Mouse (Mus musculus): ENCODE measurements around the gene Gabra1. TPM values are rescaled to one million over a fixed set of nuclear protein-coding genes. Genes with fewer than 3 reads are reported as not detected.

Gabra1 gene
- polyA plus RNA-seq (2015; fragmentation: Nextera tagmentation; extraction: Ambion mirVana), result 3.4 and 3.6 TPM in 2 replicates

GRCm38 (mm10) chr11:42182825-42183152 lies at the start of gene Gabra1:
Gabra1 (minus strand) TSS chr11:42182930.
- H3K9me3 ChIP-seq (replicated peaks; ENCODE audit: control insufficient read depth, low read length), result no peaks in the 10 kb centered on the region
- peak within 1 kb of the TSS; percentile 84 for H3K4me2 ChIP-seq (ENCODE audit: low read depth, low read length)
- no peaks in the 10 kb centered on the region for H3K36me3 ChIP-seq (ENCODE audit: control insufficient read depth, insufficient read depth, low read length)
- H3K27me3 ChIP-seq (ENCODE audit: control insufficient read depth, insufficient read depth, low read length), result no peaks in the 10 kb centered on the region
- H3K27ac ChIP-seq (ENCODE audit: low read length), result no peak within 1 kb of the TSS
- H3K9ac ChIP-seq (ENCODE audit: low read length), result peak within 1 kb of the TSS; percentile 71
- H3K4me1 ChIP-seq (ENCODE audit: control insufficient read depth, insufficient read depth, low read length), result no peaks in the 10 kb centered on the region
- peak within 1 kb of the TSS; percentile 62 for H3K4me3 ChIP-seq (replicated peaks; ENCODE audit: low read length)
- ATAC-seq (ENCODE audit: insufficient read depth, low FRiP score), result no peak
- under 1% methylated on average over 13 of the region's 13 CpGs for WGBS

DNA sequence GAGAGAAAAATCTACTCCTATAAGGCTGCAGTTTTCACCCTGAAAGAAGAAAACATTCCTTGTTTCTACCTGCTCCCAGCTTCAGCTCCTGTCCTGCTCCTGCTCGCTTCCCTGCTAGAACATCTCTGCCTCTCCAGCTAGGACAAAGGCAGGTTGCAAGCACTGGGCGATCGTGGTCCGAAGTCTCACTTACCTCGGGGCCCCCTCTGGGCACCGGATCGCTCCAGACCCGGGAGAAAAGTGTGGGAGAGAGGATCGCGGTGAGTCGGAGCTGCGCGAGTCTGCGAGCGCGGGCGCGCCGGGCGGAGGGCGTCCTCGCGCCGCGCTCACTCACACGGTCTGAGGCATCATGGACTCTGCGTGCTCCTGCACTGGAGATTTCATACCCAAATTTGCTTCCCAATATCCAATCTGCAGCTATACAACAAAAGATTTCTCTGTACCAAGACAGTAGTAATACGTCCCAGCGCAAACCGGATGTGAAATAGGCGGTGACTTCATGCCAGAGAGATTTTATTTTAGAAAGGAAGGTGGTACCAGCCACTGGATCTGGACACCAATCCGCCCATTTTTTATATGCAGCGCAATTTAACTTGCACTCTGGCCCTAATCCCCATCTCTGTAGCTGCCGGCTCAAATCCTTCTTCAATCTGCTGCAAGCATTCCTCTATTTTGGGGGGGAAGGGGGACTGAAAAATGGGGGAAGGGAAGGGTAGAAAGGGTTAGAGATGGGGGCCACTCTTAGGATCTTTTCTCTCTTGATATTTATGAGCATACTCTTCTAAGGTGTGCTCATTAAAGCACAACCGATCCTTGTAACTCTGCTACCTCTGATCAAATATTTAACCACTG lies 531 bp downstream of the Gabra1 start:
- ATAC-seq (ENCODE audit: insufficient read depth, low FRiP score), result peak; percentile 72
- no peak overlapping the region for H3K27ac ChIP-seq (ENCODE audit: low read length)
- H3K9me3 ChIP-seq (replicated peaks; ENCODE audit: control insufficient read depth, low read length), result no peaks in the 10 kb centered on the region
- no peaks in the 10 kb centered on the region for H3K4me1 ChIP-seq (ENCODE audit: control insufficient read depth, insufficient read depth, low read length)
- WGBS, result under 1% methylated on average over 35 of the region's 35 CpGs
- H3K36me3 ChIP-seq (ENCODE audit: control insufficient read depth, insufficient read depth, low read length), result no peaks in the 10 kb centered on the region
- peak overlapping the region; percentile 84 for H3K4me2 ChIP-seq (ENCODE audit: low read depth, low read length)
- H3K27me3 ChIP-seq (ENCODE audit: control insufficient read depth, insufficient read depth, low read length), result no peaks in the 10 kb centered on the region
- H3K4me3 ChIP-seq (replicated peaks; ENCODE audit: low read length), result peak overlapping the region; percentile 62
- peak overlapping the region; percentile 71 for H3K9ac ChIP-seq (ENCODE audit: low read length)

GRCm38 (mm10) chr11:42181426-42181825 lies 1.3 kb downstream of the Gabra1 start:
- peak overlapping the region; percentile 62 for H3K4me3 ChIP-seq (replicated peaks; ENCODE audit: low read length)
- 24% methylated on average over 5 of the region's 5 CpGs for WGBS
- H3K27me3 ChIP-seq (ENCODE audit: control insufficient read depth, insufficient read depth, low read length), result no peaks in the 10 kb centered on the region
- peak overlapping the region; percentile 84 for H3K4me2 ChIP-seq (ENCODE audit: low read depth, low read length)
- H3K4me1 ChIP-seq (ENCODE audit: control insufficient read depth, insufficient read depth, low read length), result no peaks in the 10 kb centered on the region
- peak overlapping the region; percentile 27; the same call in 1 of the 2 replicates for H3K9ac ChIP-seq (ENCODE audit: low read length)
- no peaks in the 10 kb centered on the region for H3K36me3 ChIP-seq (ENCODE audit: control insufficient read depth, insufficient read depth, low read length)
- no peak overlapping the region for H3K27ac ChIP-seq (ENCODE audit: low read length)
- H3K9me3 ChIP-seq (replicated peaks; ENCODE audit: control insufficient read depth, low read length), result no peaks in the 10 kb centered on the region
- ATAC-seq (ENCODE audit: insufficient read depth, low FRiP score), result no peak

- no peaks in the 10 kb centered on the region for H3K27me3 ChIP-seq (ENCODE audit: control insufficient read depth, insufficient read depth, low read length)
- no peak overlapping the region for H3K27ac ChIP-seq (ENCODE audit: low read length)
- no peaks in the 10 kb centered on the region for H3K4me1 ChIP-seq (ENCODE audit: control insufficient read depth, insufficient read depth, low read length)
- H3K4me3 ChIP-seq (replicated peaks; ENCODE audit: low read length), result no peak overlapping the region
- 86% methylated on average over 5 of the region's 5 CpGs for WGBS
- no peaks in the 10 kb centered on the region for H3K36me3 ChIP-seq (ENCODE audit: control insufficient read depth, insufficient read depth, low read length)
- H3K4me2 ChIP-seq (ENCODE audit: low read depth, low read length), result no peak overlapping the region
- no peaks in the 10 kb centered on the region for H3K9me3 ChIP-seq (replicated peaks; ENCODE audit: control insufficient read depth, low read length)
- ATAC-seq (ENCODE audit: insufficient read depth, low FRiP score), result no peak
- no peak overlapping the region for H3K9ac ChIP-seq (ENCODE audit: low read length)
Observed at GRCm38 (mm10) chr11:42179535-42179934, 3.2 kb downstream of the Gabra1 start.

DNA sequence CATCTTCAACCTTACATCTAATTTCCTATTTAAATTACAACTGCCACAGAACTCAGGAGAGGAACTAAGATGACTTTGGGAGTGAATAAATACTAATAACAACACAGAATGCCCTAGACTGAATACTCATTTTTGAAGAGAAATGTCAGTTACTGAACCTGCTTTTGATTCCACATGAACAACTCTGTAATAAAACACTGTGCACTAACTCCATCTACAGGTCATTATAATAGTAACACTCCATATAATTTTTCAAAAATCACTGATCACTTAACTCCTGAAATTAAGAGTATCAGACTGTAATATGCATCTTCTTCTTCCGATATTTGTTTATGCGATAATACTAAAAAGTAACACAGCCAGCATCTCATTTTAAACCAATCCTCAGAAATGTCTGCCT lies 4.4 kb downstream of the Gabra1 start:
- no peak for ATAC-seq (ENCODE audit: insufficient read depth, low FRiP score)
- Histone ChIP-seq H3K9ac (ENCODE audit: low read length) (no peak overlapping the region), H3K9me3 (replicated peaks; ENCODE audit: control insufficient read depth, low read length) (no peaks in the 10 kb centered on the region), H3K4me1 (ENCODE audit: control insufficient read depth, insufficient read depth, low read length) (no peaks in the 10 kb centered on the region), H3K4me3 (replicated peaks; ENCODE audit: low read length) (no peak overlapping the region), H3K4me2 (ENCODE audit: low read depth, low read length) (no peak overlapping the region), H3K27ac (ENCODE audit: low read length) (no peak overlapping the region), H3K36me3 (ENCODE audit: control insufficient read depth, insufficient read depth, low read length) (no peaks in the 10 kb centered on the region), H3K27me3 (ENCODE audit: control insufficient read depth, insufficient read depth, low read length) (no peaks in the 10 kb centered on the region)
- 84% methylated on average over 2 of the region's 2 CpGs for WGBS

DNA sequence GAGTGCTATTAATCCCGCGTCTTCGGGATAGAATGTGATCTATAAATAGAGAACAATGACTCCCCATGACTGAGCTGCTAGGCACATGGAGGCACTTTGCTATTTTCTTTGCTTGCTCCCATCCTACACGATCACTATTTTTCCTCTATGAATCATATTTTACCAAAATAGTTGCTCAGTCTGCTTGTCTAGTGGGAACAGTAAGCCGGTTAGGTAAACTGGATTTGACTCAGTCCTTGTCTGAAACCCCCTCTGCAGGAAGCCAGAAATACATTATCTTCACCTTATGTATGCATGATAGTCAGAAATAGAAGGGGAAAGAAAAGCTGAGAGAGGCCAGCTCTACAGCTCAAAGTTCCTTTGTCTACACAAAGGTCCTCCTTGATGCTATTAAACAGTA lies 31.3 kb downstream of the Gabra1 start:
- Histone ChIP-seq H3K27me3 (ENCODE audit: control insufficient read depth, insufficient read depth, low read length) (no peaks in the 10 kb centered on the region), H3K9ac (ENCODE audit: low read length) (no peak overlapping the region), H3K4me2 (ENCODE audit: low read depth, low read length) (no peak overlapping the region), H3K36me3 (ENCODE audit: control insufficient read depth, insufficient read depth, low read length) (no peaks in the 10 kb centered on the region), H3K4me1 (ENCODE audit: control insufficient read depth, insufficient read depth, low read length) (no peaks in the 10 kb centered on the region), H3K4me3 (replicated peaks; ENCODE audit: low read length) (no peak overlapping the region), H3K27ac (ENCODE audit: low read length) (no peak overlapping the region), H3K9me3 (replicated peaks; ENCODE audit: control insufficient read depth, low read length) (no peaks in the 10 kb centered on the region)
- WGBS, result 90% methylated on average over 5 of the region's 5 CpGs
- no peak for ATAC-seq (ENCODE audit: insufficient read depth, low FRiP score)

- Histone ChIP-seq H3K4me1 (ENCODE audit: control insufficient read depth, insufficient read depth, low read length) (no peaks in the 10 kb centered on the region), H3K9me3 (replicated peaks; ENCODE audit: control insufficient read depth, low read length) (no peaks in the 10 kb centered on the region), H3K4me2 (ENCODE audit: low read depth, low read length) (no peak overlapping the region), H3K36me3 (ENCODE audit: control insufficient read depth, insufficient read depth, low read length) (no peaks in the 10 kb centered on the region), H3K27ac (ENCODE audit: low read length) (no peak overlapping the region), H3K27me3 (ENCODE audit: control insufficient read depth, insufficient read depth, low read length) (no peaks in the 10 kb centered on the region), H3K9ac (ENCODE audit: low read length) (no peak overlapping the region), H3K4me3 (replicated peaks; ENCODE audit: low read length) (no peak overlapping the region)
- no peak for ATAC-seq (ENCODE audit: insufficient read depth, low FRiP score)
- WGBS, result 94% methylated on average over 1 of the region's 1 CpGs
Observed at GRCm38 (mm10) chr11:42116931-42117330, 65.8 kb downstream of the Gabra1 start.

- no peak for ATAC-seq (ENCODE audit: insufficient read depth, low FRiP score)
- Histone ChIP-seq H3K4me2 (ENCODE audit: low read depth, low read length) (no peak overlapping the region), H3K4me1 (ENCODE audit: control insufficient read depth, insufficient read depth, low read length) (no peaks in the 10 kb centered on the region), H3K27ac (ENCODE audit: low read length) (no peak overlapping the region), H3K9me3 (replicated peaks; ENCODE audit: control insufficient read depth, low read length) (no peaks in the 10 kb centered on the region), H3K9ac (ENCODE audit: low read length) (no peak overlapping the region), H3K27me3 (ENCODE audit: control insufficient read depth, insufficient read depth, low read length) (no peaks in the 10 kb centered on the region), H3K36me3 (ENCODE audit: control insufficient read depth, insufficient read depth, low read length) (no peaks in the 10 kb centered on the region), H3K4me3 (replicated peaks; ENCODE audit: low read length) (no peak overlapping the region)
- 65% methylated on average over 1 of the region's 1 CpGs for WGBS
Observed at GRCm38 (mm10) chr11:42110051-42110450, 72.7 kb downstream of the Gabra1 start.

GRCm38 (mm10) chr11:42109627-42110026 lies 73.1 kb downstream of the Gabra1 start:
- Histone ChIP-seq H3K9ac (ENCODE audit: low read length) (no peak overlapping the region), H3K4me2 (ENCODE audit: low read depth, low read length) (no peak overlapping the region), H3K9me3 (replicated peaks; ENCODE audit: control insufficient read depth, low read length) (no peaks in the 10 kb centered on the region), H3K27ac (ENCODE audit: low read length) (no peak overlapping the region), H3K36me3 (ENCODE audit: control insufficient read depth, insufficient read depth, low read length) (no peaks in the 10 kb centered on the region), H3K4me3 (replicated peaks; ENCODE audit: low read length) (no peak overlapping the region), H3K4me1 (ENCODE audit: control insufficient read depth, insufficient read depth, low read length) (no peaks in the 10 kb centered on the region), H3K27me3 (ENCODE audit: control insufficient read depth, insufficient read depth, low read length) (no peaks in the 10 kb centered on the region)
- no peak for ATAC-seq (ENCODE audit: insufficient read depth, low FRiP score)
